Mouse (Mus musculus) left cerebral cortex, adult 8-10 months (tissue): ENCODE data around the gene Epb41l5. TPM values are rescaled to one million over a fixed set of nuclear protein-coding genes. Genes with fewer than 3 reads are reported as not detected.

ENCODE experiments used
- DNase-seq, 2 experiments: peaks; one replicate each; pipeline ENCODE4 v3.0.0; 2022; ENCODE audit warnings: low spot score in 2 of 2
- total RNA-seq, 4 experiments: library from RNA; stranded (reverse); gene quantifications; 2 replicates each; pipeline ENCODE4 v1.2.4; 2022

Gene Epb41l5
- total RNA-seq, result 10 to 100 TPM in 1 of 4 experiments, 1 to 10 TPM in 3; 7.0 to 10.8 (median 7.9) TPM

- DNase-seq, result peak; percentile 51 to 55
Measured at GRCm38 (mm10) chr1:119648205-119649111, at the start of gene Epb41l5. TSS of gene Epb41l5 (minus strand) at chr1:119649000.

- DNase-seq, result no peak
Measured at GRCm38 (mm10) chr1:119696860-119697259, 48.1 kb upstream of the Epb41l5 start.

GRCm38 (mm10) chr1:119685773-119686558, 37.2 kb upstream of the Epb41l5 start:
- DNase-seq, result no peak

- DNase-seq, result no peak
Measured at GRCm38 (mm10) chr1:119681663-119682213, 32.9 kb upstream of the Epb41l5 start.

GRCm38 (mm10) chr1:119674984-119675383, 26.2 kb upstream of the Epb41l5 start:
- no peak for DNase-seq

GRCm38 (mm10) chr1:119666904-119667303, 18.1 kb upstream of the Epb41l5 start:
- no peak for DNase-seq

- DNase-seq, result no peak
Measured at GRCm38 (mm10) chr1:119654307-119654706, 5.5 kb upstream of the Epb41l5 start.

GRCm38 (mm10) chr1:119650386-119650785, 1.6 kb upstream of the Epb41l5 start:
- no peak for DNase-seq

- DNase-seq, result no peak
Measured at GRCm38 (mm10) chr1:119649627-119650026, 827 bp upstream of the Epb41l5 start.

GRCm38 (mm10) chr1:119646356-119646755, 2.4 kb downstream of the Epb41l5 start:
- DNase-seq, result no peak

GRCm38 (mm10) chr1:119642367-119642766, 6.4 kb downstream of the Epb41l5 start:
- no peak for DNase-seq

- DNase-seq, result no peak
Measured at GRCm38 (mm10) chr1:119641090-119641812, 7.5 kb downstream of the Epb41l5 start.

GRCm38 (mm10) chr1:119640006-119640405, 8.8 kb downstream of the Epb41l5 start:
- DNase-seq, result no peak

- DNase-seq, result no peak
Measured at GRCm38 (mm10) chr1:119637188-119638023, 11.4 kb downstream of the Epb41l5 start.

GRCm38 (mm10) chr1:119634746-119635145, 14.1 kb downstream of the Epb41l5 start:
- DNase-seq, result no peak

GRCm38 (mm10) chr1:119630428-119630827, 18.4 kb downstream of the Epb41l5 start:
- no peak for DNase-seq

- no peak for DNase-seq
Measured at GRCm38 (mm10) chr1:119626837-119627236, 22.0 kb downstream of the Epb41l5 start.

GRCm38 (mm10) chr1:119624444-119624843, 24.4 kb downstream of the Epb41l5 start:
- no peak for DNase-seq

- peak; percentile 3 to 62 for DNase-seq
Measured at GRCm38 (mm10) chr1:119605396-119605795, 43.4 kb downstream of the Epb41l5 start.

GRCm38 (mm10) chr1:119602448-119602847, 46.4 kb downstream of the Epb41l5 start:
- DNase-seq, result no peak
